Mouse (Mus musculus) adrenal gland, adult 8-10 months (tissue): ENCODE data around the gene Pycard. TPM values are rescaled to one million over a fixed set of nuclear protein-coding genes. Genes with fewer than 3 reads are reported as not detected.
"Not testable (repeated sequence)": the region's sequence is repeated elsewhere in the genome, so short reads cannot be mapped to it uniquely, and the experiment has no call there.

ENCODE experiments used
- DNase-seq: peaks from one replicate; pipeline ENCODE4 v3.0.0; 2022
- total RNA-seq, 4 experiments: library from RNA; stranded (reverse); gene quantifications; 2 replicates each; pipeline ENCODE4 v1.2.4; 2022

The Pycard gene
- 1 to 10 TPM; 4.0 to 5.8 (median 4.5) TPM for total RNA-seq

DNA sequence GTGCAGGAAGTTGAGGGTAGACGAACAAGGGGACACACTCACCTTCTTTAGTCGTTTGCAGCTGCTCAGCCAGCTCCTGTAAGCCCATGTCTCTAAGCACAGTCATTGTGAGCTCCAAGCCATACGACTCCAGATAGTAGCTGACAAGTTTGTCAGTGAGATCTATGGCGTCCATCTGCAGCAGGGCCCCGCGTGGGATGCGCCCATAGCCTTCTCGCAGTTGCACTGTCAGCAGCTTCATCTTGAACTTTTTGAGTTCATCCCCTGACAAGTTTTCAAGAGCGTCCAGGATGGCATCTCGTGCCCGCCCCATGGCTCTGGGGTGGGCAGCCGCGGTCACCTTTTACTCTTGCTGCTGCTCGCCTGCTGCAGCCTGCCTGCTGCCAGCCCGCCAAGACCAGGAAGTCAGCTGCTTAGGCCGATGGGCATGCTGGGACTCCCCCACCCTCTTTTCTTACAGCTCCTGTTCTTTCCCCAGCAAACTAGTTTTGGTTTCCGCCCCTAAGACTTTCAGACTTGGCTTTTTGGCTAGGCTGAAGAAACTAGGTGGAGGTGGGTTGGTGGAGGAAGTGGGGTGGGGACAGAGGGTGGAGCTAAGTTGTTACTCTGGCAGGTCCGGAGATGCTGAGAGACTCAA, at the start of gene Pycard:
Gene Pycard (minus strand): TSS at position 527 of the 637 bp plus-strand sequence.
- no peak for DNase-seq

DNA sequence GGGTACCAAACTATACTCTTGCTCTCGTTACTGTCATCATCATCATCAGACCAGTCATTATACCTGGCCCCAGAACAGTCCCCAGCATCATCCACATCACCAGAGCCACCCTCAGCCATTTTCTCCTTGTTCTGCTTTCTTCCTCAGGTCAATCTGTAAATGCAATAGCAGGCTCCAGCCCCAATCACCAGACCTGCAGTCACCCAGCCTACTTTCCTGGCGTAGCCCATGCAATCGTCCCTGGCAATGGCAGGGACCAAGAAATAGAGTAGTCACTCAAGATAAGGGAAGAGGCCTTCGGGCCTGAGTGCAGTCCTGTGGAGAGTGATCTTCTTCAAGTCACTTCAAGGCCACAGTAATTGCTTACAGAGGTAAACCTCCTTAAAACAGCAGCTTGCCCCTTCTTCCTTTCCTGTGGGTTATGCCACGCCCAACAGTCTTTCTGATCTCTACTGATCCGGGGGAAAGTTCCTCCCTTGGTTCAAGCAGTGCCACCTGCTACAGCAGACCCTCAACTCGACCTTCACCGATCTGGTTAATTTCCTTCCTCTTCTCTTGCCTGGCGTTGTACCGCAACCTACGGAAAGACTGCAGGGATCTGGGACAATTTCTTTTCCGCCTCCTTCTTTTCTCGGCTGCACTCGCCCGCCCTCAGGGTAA, 48.6 kb upstream of the Pycard start:
- not testable (repeated sequence) for DNase-seq

DNA sequence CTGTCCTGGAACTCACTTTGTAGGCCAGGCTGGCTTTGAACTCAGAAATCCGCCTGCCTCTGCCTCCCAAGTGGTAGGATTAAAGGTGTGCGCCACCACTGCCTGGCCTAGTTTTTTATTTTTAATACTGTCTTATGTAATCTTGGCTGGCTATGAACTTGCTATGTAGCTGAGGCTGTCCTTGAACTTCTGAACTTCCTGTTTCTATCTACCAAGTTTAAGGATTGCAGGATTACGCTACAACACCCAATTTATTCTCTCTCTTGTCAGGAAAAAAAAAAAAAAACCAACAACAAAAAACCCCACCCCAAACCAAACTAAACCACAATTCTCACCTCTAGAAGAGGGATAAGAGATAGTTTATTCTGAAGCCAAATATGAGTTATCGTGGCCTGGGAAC, 39.9 kb upstream of the Pycard start:
- DNase-seq, result no peak

DNA sequence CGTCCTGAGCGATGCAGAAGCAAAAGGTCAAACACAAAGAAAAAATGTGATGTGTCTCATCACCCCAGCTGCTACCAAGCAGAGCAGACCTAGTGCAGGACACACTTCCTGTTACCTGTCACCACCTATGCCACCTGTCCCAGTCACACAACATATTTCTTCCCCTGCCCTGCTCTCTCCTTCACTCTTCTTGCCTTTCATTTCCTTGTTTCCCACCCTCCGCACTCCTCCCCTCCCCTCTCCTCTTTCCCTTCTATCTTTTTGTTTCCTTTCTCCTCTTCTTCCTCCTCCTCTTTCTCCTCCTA, 39.3 kb upstream of the Pycard start:
- DNase-seq, result no peak

DNA sequence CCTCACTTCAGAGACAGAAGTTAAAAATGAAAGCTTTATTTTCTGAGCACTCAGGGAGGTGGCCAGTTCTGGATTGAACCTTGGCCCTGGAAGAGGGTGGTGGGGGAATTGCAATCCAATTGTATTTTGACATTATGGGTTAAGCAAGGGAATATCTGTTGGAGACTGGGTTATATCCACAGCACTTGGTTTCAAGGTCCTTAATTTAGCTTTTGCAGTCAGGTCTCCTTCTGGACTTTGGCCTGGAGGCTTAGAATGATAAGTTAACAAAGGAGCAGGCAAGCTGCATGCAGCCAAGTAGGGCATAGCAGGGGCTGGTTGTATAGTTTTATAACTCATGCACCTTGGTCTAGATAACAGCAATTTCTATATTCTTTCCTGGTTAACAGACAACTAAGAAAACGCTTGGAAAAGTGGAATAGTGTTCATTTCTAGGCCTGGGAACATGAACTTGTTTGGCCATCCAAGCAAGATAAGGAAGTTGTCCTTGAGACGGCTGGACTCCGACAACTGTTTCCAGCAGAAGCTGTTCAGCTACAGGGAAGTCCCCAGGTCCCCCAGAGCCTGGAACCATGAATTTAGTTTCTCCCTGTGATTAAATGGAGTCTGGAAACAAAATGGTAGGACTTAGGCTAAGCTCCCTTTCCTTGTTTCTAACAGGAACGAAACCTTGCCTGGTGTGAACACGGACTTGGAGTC, 38.8 kb upstream of the Pycard start:
- no peak for DNase-seq

DNA sequence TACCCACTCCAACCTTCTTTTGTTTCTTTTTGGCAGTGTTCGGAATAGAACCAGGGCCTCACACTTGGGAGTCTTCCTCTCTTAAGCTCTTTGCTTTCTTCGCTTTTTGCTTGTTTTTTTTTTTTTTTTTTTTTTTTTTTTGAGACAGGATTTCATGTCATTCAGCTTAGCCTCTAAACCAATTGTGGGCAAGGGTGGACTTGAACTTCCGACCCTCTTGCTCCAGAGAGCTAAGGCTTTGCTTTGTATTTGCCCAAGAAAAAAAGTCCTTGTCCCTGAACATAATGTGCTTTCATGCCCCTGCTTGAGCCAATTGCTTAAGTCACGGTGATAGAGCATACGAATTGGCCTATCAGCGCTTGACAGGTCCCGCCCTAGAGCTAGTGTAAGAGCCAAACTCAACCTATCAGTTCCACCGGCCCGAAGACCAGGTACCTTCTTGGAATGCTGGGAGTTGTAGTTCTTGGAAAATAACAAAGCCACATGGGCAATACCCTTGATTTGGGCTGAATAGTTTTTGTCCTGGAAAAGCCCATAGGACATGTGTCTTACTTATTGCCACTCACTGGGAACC, 37.8 kb upstream of the Pycard start:
- DNase-seq, result no peak

DNA sequence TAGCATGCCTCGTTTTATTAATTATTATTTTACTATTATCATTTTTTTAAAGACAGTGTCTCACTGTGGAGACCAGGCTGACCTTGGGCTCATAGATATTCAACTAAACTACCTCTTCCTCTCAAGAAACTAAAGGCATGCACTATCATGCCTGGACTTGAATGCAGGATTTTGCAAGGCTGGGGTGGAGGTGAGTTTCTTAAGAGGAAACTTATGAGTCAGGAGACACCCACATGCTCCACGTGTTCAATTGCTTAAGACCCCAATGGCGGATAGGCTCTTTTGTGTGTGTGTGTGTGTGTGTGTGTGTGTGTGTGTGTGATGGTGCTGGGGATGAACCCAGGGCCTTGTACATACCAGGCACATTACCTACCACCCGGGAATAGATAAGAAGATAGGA, 31.7 kb upstream of the Pycard start:
- no peak for DNase-seq

DNA sequence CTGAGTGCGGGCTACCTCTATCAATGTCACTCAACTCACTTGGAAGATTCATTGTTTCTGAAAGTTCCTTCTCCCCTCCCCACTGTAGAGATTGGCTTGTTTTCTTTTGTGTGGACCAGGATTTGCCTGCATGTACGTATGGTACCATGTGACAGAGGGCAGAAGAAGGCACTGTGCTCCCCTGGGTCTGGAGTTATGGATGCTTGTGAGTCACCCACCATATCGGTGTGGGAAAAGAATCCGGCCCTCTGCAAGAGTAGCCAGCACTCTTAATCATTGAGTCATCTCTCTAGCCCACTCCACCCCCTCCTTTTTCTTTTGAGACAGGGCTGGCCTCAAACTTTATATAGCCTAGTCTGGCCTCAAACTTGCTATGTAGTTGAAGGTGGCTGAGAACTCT, 31.3 kb upstream of the Pycard start:
- DNase-seq, result no peak

DNA sequence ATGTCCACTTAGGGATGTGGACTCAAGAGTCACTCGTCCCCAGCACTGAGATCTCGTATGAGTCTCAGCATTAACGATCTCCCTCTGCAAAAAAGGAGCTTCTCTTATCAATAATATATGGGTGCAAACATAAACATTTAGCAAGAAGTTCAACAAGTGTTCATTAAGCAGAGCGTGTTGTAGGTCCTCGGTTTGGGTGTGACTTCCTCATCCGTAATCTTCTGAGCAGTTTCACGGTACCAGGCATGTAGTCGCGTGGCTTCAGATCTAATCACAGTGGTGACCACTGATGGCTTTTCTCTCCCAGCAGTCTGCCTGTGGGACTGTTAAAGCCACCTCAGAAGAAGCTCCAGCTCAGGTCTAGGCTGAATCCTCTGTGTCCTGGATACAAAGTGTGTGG, 30.7 kb upstream of the Pycard start:
- DNase-seq, result no peak

DNA sequence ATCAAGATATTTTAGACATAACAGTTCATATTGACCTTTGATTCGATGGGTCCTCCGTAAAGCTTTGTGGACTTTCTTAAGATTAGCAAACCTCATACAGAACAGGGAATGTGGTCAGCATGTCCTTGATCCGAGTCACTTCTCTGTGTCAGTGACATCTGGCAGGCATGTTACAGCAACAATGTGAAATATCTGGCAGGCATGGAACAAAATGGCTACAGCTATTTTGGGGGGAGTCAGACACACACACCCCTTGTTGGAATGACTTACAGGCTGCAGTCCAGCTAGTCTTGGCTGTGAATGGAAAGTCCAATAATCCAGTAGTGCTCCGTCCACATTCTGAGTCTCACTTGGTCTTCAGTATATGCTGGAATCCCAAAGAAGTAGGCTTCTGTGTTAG, 29.9 kb upstream of the Pycard start:
- DNase-seq, result no peak

DNA sequence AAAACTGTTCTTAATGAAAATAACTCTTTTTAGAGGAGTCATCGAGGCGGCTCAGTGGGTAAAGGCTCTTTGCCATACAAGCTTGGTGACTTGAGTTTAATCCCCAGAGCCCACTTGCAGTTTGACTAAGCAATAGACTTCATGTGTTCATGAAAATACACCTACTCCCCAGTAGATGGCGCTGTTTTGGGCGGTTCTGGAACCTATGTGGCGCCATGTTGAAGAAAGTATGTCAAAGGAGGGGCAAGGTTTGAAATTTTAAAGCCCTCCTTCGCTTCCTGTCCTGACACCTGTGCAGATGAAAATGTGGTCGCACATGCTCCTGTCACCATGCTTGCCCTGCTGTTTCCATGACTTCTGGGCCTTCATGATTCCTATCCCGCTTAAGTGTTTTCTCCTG, 29.3 kb upstream of the Pycard start:
- no peak for DNase-seq

DNA sequence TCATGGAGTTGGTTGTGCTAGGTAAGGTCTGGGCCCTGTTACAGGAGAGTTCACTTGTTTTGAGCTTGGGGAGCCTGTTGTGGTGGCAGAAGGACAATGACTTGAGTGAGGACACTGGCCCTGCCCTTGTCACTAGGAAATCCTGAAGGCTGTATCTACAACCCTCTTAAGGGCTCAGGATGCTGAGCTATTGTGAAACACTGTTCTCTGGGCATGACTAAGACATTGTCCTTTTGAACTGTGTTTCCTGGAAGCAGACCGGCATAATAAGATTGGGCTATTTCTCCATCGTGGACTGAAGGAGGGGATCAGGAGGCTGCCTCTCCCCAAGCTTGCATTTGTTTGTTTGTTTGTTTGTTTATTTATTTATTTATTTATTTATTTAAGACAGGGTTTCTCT, 25.5 kb upstream of the Pycard start:
- no peak for DNase-seq

DNA sequence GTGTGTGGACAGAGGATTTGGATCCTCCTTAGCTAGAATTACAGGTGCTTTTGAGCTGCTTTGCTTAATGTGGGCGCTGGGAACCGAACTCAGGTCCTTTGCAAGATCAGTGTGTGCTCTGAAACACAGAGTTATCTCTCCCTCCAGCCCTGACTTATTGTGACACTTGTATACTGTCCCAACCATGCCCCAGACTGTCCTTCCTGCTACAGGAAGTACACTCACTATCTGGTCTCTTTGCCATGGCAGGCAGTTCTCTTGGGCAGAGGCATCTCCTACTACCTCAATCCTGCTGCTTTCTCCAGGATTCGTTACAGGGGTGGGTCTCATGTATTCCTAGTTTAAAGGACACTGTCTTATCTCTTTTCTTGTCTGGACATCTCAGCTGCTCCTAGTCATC, 24.6 kb upstream of the Pycard start:
- no peak for DNase-seq

DNA sequence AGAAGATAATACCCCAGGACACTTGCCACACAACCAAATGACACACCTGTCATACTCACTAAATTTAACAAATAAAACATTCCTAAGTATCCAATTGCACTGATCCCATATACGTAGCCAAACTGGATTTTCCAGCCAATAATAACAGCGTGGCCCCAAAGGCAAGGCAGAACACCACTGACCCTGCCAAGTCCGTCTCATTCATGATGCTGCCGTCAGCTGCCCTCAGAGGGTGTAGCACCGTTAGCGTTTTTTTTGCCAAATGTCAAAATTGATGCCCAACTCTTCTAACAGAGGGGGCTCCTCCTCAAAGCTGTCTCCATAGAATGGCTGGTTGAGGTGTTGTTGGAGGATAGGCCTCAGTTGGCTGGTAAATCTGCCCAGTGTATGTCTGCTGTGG, 23.0 kb upstream of the Pycard start:
- no peak for DNase-seq

DNA sequence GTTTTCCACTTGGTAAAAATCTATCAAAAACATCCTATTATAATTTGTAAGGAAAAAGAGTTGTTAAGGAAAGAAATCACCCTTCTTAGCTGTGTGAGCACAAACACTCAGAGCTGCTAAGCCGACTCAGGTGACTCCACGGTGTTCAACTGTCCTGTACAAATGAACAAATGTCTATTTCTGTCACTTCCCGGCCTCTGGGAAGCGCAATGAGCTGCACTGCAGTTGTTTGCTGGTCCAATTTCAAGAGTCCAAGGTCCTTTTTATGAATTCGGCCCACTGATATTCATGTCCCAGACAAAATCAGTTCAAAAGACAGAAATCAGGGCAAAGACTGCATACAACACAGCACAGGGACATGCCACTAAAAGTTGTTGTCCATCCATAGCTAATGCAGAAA, 22.5 kb upstream of the Pycard start:
- not testable (repeated sequence) for DNase-seq

DNA sequence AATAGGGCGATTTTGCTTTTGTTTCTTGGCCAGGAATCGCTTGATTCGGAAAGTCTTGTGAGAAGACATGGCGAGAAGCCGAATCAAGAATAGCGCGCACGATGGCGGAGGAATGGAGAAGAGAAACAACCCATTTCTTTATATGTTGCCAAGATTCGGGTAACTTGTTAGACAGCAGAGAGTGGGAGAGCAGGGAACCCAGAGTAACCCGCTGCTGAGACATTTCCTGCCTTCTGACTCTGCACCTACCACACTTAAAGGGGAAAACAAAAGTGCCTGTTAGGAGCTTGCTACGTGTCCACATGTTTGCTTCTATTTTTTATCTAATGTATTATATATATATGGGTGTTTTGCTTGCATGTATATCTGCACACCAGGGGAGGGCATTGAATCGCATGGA, 19.4 kb upstream of the Pycard start:
- no peak for DNase-seq

DNA sequence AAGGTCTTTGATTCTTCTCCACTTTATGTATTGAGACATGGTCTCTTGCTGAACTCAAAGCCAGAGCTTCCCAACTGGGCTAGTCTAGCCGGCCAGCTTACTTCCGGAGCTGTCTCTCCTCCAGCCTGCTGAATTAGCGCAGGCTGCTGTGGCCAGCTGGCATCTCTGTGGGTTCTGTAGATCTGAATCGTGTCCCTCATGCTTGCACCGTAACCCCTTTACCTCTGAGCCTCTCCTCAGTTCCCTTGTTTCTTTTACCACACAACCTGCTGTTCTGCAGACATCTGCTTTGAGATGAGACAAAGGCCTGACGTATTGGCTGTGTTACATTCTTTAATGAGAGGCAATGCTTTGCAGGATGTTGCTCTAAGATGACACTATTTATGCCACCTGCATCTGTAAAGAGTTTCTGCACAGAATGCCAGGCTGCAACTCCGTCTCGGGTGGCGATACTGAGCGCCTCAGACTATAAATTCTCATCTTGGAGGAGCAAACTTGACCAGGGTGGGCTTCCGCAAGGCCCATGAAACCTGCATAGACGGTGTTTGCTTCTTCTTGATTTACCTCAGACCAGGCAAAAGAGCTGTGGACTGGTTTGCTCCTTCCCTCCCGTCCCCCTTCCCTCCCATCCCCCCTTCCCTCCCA, 18.6 kb upstream of the Pycard start:
- DNase-seq, result no peak

DNA sequence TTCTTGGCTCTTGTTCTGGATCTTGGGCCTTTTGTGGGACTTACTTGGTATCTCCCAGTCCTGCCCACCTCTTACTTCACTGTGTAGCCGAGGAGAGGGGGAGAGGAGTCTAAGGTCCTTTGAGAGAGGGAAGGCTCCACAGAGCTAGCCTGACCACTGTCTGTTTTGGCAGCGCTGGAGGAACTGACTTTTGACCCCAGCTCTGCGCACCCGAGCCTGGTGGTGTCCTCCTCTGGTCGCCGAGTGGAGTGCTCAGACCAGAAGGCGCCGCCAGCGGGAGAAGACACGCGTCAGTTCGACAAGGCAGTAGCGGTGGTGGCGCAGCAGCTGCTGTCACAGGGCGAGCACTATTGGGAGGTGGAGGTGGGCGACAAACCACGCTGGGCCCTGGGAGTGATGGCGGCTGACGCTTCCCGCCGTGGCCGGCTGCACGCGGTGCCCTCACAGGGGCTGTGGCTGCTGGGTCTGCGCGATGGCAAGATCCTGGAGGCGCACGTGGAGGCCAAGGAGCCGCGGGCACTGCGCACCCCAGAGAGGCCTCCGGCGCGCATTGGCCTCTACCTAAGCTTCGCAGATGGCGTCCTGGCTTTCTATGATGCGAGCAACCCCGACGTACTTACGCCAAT, 16.2 kb upstream of the Pycard start:
- no peak for DNase-seq

DNA sequence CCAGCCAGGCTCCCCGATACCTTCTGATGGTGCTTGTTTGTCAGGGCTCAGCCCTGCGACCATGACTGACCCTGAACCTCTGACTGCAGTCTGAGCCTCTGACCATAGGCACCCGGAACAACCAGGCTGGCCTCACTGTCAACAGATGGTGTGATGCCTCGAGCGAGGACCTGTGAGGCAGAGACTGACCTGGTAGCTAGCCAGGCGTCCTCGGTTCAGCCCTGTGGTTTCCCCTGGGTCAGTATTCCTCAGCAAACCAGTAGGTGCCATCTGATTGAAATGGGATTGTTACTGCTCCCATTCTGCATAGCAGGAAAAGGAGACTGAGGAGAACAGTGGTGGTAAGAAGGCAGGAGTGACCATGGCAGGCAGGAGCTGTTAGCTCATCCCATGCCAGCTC, 12.5 kb upstream of the Pycard start:
- DNase-seq, result no peak

DNA sequence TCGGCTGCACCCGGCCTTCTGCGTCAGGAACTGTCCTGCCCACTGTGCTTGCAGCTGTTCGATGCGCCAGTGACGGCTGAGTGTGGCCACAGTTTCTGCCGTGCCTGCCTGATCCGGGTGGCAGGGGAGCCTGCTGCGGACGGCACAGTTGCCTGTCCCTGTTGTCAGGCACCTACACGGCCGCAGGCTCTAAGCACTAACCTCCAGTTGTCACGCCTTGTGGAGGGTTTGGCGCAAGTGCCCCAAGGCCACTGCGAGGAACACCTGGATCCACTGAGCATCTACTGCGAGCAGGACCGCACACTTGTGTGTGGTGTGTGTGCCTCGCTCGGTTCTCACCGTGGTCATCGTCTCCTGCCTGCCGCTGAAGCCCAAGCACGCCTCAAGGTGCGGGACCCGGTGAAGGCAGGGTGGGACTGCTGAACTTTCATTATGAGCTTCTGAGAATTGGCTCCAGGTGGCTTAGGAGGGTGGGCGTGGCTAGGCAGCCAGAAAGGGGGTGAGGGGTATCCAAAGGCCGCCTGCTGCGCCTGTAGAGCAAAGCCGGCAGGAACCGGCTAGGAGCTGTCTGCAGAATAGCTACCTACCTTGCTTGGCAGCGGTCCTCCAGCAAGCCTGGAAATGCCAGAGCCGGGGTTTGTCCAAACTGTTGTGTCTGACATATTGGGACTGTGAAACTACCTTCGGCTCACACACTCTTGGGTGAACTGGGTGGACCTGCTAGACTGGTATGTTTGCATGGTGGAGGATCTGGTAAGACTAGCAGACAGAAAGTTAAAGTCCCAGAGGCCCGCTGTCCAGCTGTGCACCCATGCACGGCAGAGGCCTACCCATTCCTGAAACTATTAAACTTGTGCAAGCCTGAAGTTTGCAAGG, 11.1 kb upstream of the Pycard start:
- DNase-seq, result no peak

DNA sequence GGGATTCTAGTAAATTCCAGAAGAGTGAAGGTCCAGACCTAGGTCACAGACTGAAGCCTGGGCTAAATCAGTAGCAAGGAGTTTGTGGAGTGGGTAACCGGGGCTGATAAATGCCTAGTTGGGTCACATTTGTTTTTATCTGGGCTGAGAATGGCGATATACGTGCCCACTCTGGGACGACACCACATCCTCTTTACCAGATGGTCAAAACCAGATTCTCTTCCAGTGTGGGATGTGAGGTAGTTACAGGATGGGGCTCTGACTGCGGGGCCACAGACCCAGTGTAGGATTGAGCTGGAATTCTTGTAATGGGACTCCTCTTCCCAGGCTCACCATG, 10.5 kb upstream of the Pycard start:
- DNase-seq, result no peak

DNA sequence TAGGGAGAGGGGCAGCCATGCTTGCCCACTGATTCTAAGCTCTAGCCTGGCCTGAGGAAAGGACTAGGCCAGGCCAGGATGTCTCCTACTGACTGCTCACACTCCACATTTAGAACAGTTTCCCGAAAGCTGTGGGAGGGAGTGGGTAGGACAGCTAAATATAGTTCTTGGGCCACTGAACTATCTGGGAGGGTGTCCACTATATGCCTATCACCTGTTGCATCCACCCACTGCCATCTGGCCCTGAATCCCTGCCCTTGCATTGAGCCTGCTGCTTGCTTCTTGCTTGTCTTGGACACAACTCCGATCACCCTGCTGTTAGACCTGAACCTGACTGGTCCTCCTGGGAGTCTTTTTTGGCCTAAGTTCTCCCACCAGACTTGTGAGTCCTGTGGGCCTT, 10.0 kb upstream of the Pycard start, which contains the start of gene Trim72:
Gene Trim72 (plus strand): TSS at position 262 of the 400 bp plus-strand sequence.
- no peak for DNase-seq
